Mouse (Mus musculus) MN1 (cell line): ENCODE results near the gene Gm5678.

Source experiments
- DNase-seq: peaks from one replicate; pipeline ENCODE4 v3.0.0-alpha.2; 2016; ENCODE audit warnings: low spot score

Gene Gm5678

DNA sequence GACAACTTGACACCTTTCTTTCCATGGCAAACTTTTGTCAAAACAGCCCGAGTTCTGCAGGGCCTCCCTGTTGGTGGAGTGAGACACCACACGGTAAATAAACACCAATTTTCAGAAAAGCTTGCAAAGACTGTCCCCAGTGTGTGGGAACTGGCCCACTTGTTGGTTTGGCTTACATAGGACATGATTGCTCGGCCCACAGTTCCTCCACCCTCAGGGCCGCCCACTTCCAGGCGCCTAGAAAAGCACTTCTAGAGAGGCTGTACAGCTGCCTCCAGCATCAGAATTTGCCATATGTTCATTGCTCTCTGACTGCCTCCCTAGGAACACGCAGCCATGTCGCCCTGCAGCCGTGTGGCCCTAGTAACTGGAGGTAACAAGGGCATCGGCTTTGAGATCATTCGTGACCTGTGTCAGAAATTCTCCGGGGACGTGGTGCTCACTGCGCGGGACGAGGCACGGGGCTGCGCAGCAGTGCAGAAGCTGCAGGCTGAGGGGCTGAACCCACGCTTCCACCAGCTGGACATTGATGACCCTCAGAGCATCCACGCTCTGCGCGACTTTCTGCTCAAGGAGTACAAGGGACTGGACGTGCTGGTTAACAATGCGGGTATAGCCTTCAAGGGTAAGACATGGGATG, at the start of gene Gm5678:
TSS of gene Gm5678 (plus strand) at position 337 of the 640 bp plus-strand sequence.
- no peak for DNase-seq

DNA sequence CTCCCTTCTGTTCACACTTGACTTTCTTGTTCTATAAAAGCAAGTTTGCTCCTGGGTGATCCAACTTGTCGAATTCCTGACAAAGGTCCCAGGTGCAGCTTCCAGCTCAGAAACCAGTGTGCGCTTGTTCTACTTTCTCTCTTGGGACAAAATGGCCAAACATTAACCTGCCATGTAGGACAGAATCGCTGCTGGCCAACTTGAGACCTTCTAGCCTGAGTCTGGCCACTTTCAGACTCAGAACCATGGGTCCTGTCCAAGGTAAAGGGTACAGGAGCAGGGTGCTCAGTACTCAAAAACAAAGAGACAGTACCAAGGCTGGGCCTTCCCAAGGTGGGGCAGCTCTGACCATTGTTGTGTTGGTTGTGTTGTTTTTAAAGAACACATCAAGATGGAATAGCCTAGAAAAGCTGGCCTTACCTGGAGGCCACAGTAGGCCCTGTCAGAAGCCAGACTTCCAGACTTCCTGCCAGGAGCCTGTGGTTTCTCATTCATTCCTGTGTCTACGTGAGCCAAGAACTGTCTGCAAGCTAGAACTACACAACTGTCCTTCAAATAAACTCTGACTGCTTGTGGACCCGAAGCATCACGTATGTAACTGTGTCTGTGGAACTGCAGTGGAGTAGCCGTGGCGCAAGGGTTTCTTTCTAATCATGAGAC, 49.4 kb upstream of the Gm5678 start:
- no peak for DNase-seq

DNA sequence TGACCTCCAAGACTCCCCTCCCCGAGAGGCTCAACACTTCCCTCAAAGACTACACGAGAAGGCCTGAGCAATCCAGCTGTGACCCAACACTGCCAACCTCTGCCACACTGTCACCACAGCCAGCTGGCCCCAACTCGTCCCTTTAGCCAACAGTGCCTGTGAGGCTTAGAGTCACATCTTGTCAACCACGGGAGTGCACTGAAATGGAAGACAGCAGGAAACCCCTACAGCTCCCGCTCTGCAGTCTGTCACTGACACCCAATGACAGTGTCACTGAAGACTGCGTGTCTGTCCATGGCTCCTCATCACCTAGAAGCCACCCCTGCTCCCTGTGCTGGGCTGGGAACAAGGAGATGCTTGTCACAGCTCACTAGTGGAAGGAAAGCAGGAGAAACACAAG, 46.8 kb upstream of the Gm5678 start:
- DNase-seq: no peak

DNA sequence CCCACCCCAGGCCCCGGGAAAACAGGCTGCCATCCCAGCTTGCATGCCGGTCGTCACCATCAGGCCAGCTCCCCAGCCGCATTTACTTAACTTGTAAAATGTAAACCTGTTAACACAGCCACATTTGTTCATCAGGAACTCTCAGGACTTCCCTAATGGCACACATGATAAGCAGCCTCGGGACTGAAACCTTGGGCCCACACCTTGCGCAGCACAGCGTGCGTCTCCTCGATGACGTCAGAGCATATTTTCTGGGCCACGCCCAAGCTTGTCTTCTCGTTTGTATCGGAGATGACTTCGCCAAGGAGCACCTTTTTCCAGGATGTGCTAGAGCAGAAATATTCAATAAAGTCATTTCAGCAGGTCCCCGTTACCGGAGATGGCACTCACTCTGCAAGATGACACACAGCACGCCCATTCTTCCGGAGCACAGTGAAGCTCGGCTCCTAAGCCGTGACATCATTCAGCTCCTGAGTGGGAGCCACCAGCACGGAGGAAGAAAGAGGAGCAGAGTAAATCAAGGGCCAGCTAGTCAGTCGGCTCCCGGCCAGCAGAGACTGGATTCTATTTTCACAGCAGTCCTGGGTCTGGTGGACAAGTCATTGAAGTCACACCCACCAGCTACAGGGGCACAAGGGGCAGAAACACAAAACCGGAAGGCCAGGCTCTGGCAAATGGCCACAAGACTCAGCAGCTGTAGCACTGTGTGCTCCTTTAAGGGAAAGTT, 42.8 kb upstream of the Gm5678 start:
- DNase-seq: peak; percentile 29

DNA sequence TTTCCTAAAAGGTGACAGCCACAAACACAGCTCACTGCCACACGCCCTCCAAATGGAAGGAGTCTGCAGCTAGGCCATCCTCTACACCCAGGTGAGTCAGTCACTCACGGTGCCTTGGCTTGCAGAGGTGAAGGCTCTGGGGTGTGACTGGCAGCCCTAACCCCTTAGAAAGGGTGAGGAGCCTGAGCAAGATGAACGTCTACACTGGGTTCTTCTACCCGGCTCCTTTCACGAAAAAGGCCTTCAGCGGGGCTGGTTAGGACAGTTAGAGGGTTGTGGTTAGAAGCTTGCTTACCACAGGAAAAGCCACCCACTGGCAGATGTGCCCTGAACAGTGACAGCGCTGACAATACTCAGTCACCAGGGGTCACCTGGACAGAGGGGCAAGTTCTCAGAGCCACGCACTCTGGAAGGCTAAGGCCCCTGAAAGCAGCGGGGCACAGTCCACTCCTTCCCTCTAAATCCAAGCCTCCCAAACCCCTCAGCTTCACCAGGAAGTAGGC, 42.1 kb upstream of the Gm5678 start:
- no peak for DNase-seq

DNA sequence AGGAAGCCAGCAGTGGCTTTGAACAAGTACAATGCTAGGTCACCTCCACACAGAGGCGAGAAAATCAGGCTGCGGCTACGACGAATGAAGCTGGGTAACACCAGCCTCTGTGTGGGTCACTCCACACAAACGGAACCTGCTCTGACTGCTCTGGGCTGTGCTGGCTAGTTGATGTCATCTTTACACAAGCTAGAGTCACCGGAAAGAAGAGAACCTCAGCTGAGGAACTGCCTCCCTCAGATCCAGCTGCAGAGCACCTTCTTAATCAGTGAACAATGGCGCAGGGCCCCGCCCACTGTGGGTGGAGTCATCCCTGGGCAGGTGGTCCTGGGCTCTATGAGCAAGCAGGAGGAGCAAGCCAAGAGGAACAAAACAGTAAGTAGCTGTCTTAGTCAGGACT, 41.5 kb upstream of the Gm5678 start:
- no peak for DNase-seq

DNA sequence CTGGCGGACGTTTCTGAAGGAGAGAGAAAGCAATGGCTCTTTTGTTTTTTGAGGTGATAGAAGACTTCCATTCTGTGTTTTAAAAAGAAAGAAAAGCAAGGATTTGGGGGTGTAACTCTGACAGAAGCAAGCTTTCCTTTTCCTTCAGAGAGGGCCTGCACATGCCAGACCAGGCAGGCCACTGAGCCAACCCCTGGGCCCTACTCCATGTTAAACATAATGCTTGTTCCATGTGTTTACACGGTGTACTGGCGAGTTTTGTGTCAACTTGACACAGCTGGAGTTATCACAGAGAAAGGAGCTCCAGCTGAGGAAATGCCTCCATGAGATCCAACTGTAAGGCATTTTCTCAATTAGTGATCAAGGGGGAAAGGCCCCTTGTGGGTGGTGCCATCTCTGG, 39.6 kb upstream of the Gm5678 start:
- DNase-seq: no peak

DNA sequence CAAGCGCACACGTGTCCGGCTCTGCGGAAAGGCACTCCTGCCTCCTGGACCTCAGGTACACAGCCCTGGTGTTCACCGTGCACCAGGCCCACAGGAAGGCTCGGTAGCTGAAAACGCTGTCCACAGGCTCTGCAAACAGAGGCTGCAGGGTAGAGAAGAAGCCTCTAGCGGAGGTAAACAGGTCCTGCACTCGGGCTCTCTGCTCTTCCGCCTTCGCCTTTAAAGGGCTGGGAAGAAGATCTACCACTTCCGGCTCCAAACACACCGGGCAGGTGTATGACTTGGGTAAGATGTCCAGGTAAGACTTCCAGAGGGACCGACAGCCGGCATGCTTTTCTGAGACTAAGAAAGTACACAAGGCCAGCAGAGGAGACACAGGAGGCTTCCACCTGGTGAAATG, 37.0 kb upstream of the Gm5678 start:
- no peak for DNase-seq

DNA sequence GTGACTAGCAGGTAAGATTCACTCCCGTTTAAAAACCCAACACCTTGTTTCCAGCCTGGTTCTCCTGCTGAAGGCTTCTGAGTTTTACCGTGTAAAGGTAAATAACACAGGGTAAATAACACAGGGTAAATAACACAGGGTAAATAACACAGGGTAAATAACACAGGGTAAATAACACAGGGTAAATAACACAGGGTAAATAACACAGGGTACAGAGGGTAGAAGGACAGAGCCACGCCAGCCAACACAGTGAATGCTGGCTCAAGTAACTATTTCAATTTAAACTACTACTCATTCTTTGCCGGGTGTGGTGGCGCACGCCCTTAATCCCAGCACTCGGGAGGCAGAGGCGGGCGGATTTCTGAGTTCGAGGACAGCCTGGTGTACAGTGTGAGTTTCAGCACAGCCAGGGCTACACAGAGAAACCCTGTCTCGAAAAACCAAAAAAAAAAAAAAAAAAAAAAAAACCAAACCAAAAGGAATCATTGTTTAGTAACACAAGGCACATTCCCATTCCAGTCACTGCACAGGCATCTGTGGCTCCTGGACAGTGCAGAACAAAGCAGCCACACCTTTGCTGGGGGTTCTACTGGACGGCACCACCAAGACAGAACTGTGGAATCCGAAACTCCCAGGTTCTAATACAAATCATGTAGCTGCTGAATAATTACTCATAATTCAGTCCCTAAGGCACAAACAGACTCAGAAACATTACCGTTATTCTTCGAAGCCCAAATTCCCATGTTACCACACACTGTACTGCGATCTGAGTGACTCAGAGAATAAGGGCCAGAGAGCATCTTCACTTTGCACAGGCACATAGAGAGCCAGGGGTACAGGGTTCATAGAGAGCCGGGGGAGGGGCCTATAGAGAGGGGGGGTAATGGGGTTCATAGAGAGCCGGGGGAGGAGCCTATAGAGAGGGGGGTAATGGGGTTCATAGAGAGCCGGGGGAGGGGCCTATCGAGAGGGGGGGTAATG, 36.2 kb upstream of the Gm5678 start:
- DNase-seq: no peak

DNA sequence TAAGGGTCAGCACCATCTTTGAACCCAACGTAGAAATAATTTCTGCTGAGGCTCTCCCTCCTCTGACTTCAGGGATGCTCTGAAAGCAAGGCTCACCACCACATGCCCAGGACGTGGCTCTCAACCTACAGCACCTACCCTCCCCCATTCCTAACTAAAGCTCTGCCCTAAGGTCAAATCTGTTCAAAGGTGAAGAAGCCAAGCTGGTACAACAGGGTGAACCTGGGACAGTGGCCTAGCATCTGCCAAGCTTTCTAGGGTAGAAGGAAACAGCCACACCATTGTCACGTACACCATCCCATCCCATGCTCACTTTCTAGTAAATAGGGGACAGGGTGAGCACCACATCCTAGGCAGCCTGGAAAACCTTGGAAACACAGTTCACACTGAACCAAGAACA, 35.2 kb upstream of the Gm5678 start:
- no peak for DNase-seq

DNA sequence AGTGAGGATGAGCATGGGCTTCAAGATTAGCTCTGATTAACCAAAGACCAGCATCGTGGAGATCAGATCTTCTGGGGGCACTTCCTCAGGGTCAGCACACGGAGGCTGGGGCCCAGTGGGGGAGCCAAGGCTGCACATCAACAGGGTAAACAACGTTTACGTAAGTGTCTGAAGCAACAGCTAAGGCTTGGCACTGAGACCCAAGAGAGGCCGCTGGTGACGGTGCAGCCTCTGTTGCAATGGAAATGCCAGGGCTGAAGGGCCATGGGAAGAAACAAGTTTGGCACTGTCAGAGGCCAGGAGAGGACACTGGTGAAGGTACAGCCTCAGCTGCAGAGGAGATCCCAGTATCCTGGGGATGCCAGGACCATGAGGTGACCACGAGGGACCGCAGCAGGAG, 34.5 kb upstream of the Gm5678 start:
- no peak for DNase-seq

DNA sequence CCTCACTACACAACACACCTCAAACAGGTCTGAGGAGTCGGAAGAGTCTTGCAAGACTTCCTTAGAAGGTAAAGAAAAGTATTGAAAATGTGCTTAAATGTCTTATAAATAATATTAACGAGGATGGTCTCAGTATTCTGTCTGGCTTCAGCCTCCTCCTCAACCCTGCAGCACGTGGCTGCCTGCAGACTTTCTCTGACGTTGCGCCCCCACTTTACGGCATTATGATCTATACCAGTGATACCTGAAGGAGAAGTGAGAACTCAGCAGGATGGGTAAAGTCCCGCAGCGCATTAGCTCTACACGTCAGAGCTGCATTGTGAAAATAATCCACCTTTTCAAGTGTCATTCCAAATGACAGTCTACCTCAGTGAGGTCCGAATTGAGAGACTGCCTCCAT, 33.4 kb upstream of the Gm5678 start:
- DNase-seq: no peak

DNA sequence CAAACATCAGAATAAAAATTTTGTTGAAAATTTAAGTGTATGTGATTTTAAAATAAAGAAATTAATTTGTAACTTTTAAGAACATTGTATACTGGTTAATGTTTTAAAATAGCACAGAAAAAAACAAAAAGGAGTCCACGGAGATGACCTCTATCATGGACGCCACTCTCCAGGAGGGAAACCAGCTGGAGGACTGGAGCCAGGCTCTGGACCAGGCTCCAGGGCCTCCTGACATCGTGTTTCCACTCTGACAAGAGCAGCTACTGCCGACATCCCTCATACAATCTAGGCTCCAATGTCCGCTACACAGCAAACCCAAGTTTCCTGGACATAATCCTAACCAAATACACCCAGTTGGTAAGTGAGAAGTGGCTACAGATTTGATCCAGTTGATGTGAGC, 32.1 kb upstream of the Gm5678 start:
- DNase-seq: no peak

DNA sequence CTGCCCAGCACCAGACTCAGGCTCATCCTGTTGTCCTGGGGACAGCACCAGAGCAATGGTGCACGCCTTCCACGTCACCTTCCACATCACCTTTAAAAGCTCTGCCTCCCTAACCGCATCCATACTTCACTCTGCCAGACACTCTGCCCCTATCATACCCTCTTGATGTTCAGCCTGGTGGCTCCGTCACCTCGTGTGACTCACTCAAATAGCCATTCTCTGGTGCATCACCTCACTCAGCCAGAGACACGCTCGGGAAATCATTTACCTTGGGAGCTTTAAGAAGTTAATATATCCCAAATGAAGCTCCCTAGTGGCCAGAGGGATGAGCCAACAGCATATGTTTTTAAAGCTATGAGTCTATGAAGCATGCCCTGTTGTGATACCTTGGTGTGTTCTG, 31.1 kb upstream of the Gm5678 start:
- DNase-seq: no peak

DNA sequence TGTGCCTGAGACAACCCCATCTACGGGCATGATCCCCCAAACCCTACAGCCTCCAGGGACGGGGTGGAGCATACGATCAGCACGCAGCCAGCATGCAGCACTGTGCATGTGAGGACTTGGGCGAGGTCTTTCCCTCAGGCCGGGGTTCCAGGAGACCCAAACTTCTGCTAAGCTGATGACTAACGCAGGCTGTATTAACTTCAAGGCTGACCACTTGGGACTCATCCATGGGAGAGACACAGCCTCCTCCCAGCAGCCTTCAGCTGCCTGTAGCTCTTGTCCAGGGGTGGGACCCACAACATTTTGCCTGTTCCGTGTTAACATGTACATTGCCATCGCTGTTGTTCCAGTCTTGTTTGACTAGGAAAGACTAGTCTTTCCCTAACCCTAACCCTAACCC, 30.3 kb upstream of the Gm5678 start:
- DNase-seq: no peak

DNA sequence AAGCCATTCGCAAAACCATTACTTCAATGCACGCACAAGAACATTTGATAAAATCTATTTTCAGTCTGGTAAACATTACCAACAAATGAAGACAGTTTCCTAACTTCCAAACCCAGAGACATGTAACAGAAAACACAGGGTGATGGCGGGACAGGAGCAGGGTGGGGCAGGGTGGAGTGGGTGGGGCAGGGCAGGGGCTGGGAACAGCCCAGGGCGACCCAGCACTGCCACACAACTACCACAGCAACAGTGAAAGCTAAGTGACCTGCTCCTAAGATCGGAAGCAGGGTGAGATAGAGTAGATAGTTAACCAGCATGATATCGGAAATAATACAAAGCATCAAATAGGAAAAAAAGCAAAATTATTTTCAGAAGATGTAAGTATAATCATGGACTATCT, 28.4 kb upstream of the Gm5678 start:
- DNase-seq: no peak

DNA sequence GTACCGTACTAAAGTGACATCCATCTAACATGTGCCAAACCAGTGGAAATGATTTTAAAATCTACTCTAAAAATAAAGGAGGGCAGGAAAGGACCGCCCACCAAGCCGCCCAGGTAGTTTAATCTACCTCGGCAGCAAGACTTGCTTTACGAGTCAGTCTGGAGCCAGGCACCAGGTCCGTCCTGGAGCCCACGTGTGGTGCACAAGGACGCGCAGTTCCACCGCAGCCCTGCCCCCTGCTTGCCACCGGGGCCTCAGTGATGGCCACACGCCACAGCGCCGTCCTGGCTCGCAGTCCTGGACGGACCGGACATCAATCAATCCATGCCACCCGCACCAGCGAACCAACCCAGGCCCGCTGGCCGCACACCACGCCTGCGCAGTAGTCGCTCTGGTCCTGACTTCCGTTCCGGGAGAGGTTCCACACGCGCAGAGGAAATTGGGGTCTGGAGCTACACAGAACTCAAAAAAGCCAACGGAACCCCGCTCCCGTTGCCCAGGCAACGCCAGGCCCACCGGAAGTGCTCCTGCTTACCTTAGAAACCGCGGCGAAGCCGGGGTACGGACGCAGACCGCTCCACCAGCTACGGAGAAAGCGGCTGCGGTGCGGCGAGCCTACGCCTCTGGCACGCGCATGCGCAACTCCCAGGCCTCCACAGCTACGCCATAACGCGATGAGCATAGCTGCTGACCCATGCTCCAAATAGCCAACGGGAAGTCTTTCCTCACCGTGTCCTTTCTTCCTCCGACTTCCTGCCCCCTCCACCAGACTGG, 24.3 kb upstream of the Gm5678 start, which contains the start of gene Setd4:
TSS of gene Setd4 (minus strand) at position 625 of the 774 bp plus-strand sequence.
- peak; percentile 93 for DNase-seq

DNA sequence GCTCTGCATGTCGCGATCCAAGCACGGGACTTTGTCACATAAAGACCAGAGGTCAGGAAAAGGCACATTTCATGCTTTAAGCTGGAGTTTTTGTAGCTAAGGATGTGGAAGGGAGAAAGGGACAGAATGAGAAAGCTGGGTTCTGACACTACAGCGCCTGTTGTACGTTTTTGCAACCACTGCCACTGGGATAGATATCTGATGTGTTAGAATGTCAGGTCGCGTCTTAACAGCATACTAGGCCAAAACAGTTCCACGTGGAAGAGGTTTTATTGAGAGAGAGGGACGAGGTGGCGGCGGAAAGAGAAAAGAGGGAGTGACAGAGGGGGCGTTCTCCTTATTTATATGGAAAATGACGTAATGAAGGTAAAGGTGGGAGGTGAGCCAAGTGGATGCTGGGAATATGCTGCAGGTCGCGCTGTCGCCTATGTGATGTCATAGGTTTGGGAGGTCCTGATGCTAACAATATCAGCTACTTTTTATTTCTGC, 23.4 kb upstream of the Gm5678 start:
- peak; percentile 68 for DNase-seq

DNA sequence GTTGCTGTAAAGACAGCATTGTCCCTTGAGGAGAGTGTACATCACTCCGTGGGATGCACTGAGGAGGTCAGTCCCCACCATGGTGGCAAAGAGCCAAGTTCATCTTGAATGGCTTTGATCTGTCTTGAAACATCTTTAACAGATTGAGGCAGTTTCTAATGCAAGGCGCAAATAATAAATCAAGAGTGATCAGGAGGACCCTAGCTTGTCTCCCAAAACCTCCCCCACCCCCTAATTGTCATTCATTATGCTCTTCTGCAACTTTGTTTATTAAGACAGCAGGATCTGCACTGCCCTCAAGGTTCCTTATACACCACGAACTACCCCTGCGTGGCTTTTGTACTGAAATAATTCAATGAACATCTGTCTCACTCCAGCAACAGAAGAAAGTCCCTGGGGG, 22.3 kb upstream of the Gm5678 start, which contains the start of gene Cbr1:
TSS of gene Cbr1 (plus strand) at position 301 of the 400 bp plus-strand sequence.
- DNase-seq: peak; percentile 19

DNA sequence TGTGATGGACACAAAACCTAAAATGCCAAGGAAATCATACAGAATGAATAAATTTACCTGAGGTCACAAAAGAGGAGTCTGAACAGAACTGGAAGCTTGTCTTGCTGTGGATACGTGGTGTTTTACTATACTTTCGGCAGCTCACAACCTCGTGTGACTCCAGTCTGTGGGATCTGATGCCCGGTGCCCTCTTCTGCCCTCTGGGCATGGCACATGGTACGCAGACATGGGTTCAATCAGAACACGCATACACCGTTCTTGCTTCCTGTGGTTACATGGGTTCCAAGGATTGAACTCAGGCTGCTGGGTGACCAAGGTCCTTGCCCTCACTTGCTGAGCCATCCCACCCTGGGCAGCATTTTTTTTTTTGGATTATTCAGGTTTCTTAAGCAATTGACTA, 21.8 kb upstream of the Gm5678 start:
- no peak for DNase-seq

DNA sequence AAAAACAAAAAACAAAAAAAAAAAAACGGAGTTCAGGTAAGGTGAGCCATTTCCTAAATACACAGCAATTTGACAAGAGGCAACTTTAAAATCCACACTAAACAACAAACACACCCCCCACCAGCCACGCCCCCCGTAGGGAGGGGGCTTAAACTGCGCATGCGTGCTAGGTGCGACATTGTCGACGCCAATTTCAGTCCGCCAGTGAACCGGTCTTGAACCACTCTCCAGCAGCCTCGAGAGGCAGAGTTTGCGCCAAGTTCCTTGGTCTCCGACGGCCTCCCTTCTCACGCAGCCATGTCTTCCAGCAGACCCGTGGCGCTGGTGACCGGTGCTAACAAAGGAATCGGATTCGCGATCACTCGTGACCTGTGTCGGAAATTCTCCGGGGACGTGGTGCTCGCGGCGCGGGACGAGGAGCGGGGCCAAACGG, 20.2 kb upstream of the Gm5678 start:
- DNase-seq: peak; percentile 87
